In the genomic region with DNA sequence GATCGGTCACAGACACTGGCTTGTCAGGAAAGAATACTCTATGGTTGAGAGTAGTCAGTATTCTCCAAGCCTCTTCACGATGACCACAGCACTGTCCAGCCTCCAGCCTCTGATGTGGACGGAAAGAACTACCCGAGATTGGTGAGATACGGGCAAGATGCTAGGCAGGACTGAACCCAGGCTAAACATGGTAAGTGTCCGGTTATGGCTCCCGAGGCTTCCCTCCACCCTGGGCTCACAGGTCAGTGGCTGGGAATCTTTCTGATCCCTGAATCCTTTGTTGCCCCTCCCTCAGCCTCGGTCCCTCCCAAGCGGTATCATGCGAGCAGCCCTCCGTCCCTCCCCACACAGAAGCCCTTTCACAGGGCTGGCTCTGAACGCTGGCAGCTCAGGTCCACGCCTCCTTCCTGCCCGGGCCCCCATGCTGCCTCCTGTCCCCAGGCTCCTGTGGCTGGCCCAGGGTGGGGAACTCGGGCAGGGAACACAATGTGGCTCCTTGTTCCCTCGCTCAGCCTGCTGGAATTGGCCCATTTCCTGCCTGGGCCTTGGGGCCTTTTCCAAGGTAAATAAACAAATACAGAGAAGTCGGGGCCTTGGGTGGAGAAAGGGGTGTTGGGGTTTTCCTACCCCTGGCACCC, we compare ENCODE assay signal across 7 mouse cellular contexts. TPM values are rescaled to one million over a fixed set of nuclear protein-coding genes. Genes with fewer than 3 reads are reported as not detected.
A peak's percentile ranks its signal among the peaks of the same experiment; 100 is the strongest.
DNase-seq lines count a peak whose midpoint lies in the region; ATAC-seq and TF ChIP-seq lines count a peak whose summit lies in the region.

No protein-coding gene starts in this region.

- peak overlapping the region; percentile 46 for H3K4me2 ChIP-seq in embryonic facial prominence, embryonic 14.5 days (ENCODE audit: low read depth, low read length)
- H3K4me2 ChIP-seq in heart, embryonic 16.5 days (ENCODE audit: low read depth, low read length): peak overlapping the region; percentile 53
- peak overlapping the region; percentile 45 for H3K4me2 ChIP-seq in kidney, postnatal 0 days (ENCODE audit: low read length)
- H3K4me2 ChIP-seq in neural tube, embryonic 13.5 days: peak overlapping the region; percentile 38

- peaks cover 17% of the 10 kb centered on the region for H3K4me1 ChIP-seq in embryonic facial prominence, embryonic 14.5 days (ENCODE audit: control insufficient read depth, insufficient read depth, low read length)
- H3K4me1 ChIP-seq in heart, embryonic 16.5 days (ENCODE audit: control insufficient read depth, insufficient read depth, low read length): peaks cover 9% of the 10 kb centered on the region
- H3K4me1 ChIP-seq in kidney, postnatal 0 days (replicated peaks; ENCODE audit: insufficient read depth, low read length): peaks cover 8% of the 10 kb centered on the region; the same call in 1 of the 2 replicates
- H3K4me1 ChIP-seq in neural tube, embryonic 13.5 days (replicated peaks): peaks cover 29% of the 10 kb centered on the region

- H3K27me3 ChIP-seq in embryonic facial prominence, embryonic 14.5 days (replicated peaks; ENCODE audit: control insufficient read depth, insufficient read depth, low read length): no peaks in the 10 kb centered on the region
- no peaks in the 10 kb centered on the region for H3K27me3 ChIP-seq in heart, embryonic 16.5 days (ENCODE audit: control insufficient read depth, insufficient read depth, low read length)
- no peaks in the 10 kb centered on the region for H3K27me3 ChIP-seq in kidney, postnatal 0 days (ENCODE audit: insufficient read depth, low read length)
- H3K27me3 ChIP-seq in neural tube, embryonic 13.5 days: no peaks in the 10 kb centered on the region

- no peak for TF ChIP-seq CTCF in kidney, postnatal 0 days (IDR thresholded peaks at IDR 0.05; ENCODE audit: low read depth)

- H3K4me3 ChIP-seq in embryonic facial prominence, embryonic 14.5 days (ENCODE audit: low read depth, low read length): peak overlapping the region; percentile 8; the same call in 1 of the 2 replicates
- H3K4me3 ChIP-seq in heart, embryonic 16.5 days (ENCODE audit: low read length): peak overlapping the region; percentile 36
- H3K4me3 ChIP-seq in kidney, postnatal 0 days (replicated peaks; ENCODE audit: low read depth, low read length): no peak overlapping the region
- H3K4me3 ChIP-seq in neural tube, embryonic 13.5 days: no peak overlapping the region

- no peaks in the 10 kb centered on the region for H3K9me3 ChIP-seq in embryonic facial prominence, embryonic 14.5 days (ENCODE audit: control insufficient read depth, low read length)
- no peaks in the 10 kb centered on the region; the same call in 1 of the 2 replicates for H3K9me3 ChIP-seq in heart, embryonic 16.5 days (replicated peaks; ENCODE audit: control insufficient read depth, low read length)
- H3K9me3 ChIP-seq in kidney, postnatal 0 days (replicated peaks; ENCODE audit: low read length): no peaks in the 10 kb centered on the region
- H3K9me3 ChIP-seq in neural tube, embryonic 13.5 days: no peaks in the 10 kb centered on the region

- peak; percentile 42 for DNase-seq in adrenal gland, postnatal 25 days
- peak; percentile 86 for DNase-seq in embryonic facial prominence, embryonic 14.5 days (ENCODE audit: low spot score)
- DNase-seq in kidney, postnatal 0 days (ENCODE audit: low spot score): peak; percentile 29
- DNase-seq in lung, adult 18-20 months: peak; percentile 47 to 60
- DNase-seq in MN1 (ENCODE audit: low spot score): no peak

- 10% methylated on average over 17 of the region's 17 CpGs for WGBS in embryonic facial prominence, embryonic 14.5 days
- WGBS in heart, embryonic 16.5 days: 21% methylated on average over 17 of the region's 17 CpGs
- 13% methylated on average over 17 of the region's 17 CpGs for WGBS in kidney, postnatal 0 days
- 20% methylated on average over 17 of the region's 17 CpGs for WGBS in neural tube, embryonic 13.5 days

- peak overlapping the region; percentile 40 for H3K9ac ChIP-seq in embryonic facial prominence, embryonic 14.5 days (ENCODE audit: low read depth, low read length)
- H3K9ac ChIP-seq in heart, embryonic 16.5 days (ENCODE audit: low read length): peak overlapping the region; percentile 47
- 0 out of 2 replicates have a peak overlapping the region, but pooled peaks have one; percentile 24 for H3K9ac ChIP-seq in kidney, postnatal 0 days (ENCODE audit: low read depth, low read length)
- 0 out of 2 replicates have a peak overlapping the region, but pooled peaks have one; percentile 5 for H3K9ac ChIP-seq in neural tube, embryonic 13.5 days

- no peaks in the 10 kb centered on the region for H3K36me3 ChIP-seq in embryonic facial prominence, embryonic 14.5 days (ENCODE audit: control insufficient read depth, insufficient read depth, low read length)
- no peaks in the 10 kb centered on the region for H3K36me3 ChIP-seq in heart, embryonic 16.5 days (ENCODE audit: control insufficient read depth, insufficient read depth)
- no peaks in the 10 kb centered on the region for H3K36me3 ChIP-seq in kidney, postnatal 0 days (ENCODE audit: insufficient read depth, low read length)
- no peaks in the 10 kb centered on the region for H3K36me3 ChIP-seq in neural tube, embryonic 13.5 days

- peak overlapping the region; percentile 86 for H3K27ac ChIP-seq in embryonic facial prominence, embryonic 14.5 days (replicated peaks; ENCODE audit: low read depth, low read length)
- peak overlapping the region; percentile 75 for H3K27ac ChIP-seq in heart, embryonic 16.5 days (ENCODE audit: low read length)
- peak overlapping the region; percentile 40; the same call in 1 of the 2 replicates for H3K27ac ChIP-seq in kidney, postnatal 0 days
- peak overlapping the region; percentile 78 for H3K27ac ChIP-seq in neural tube, embryonic 13.5 days (replicated peaks)

- ATAC-seq in embryonic facial prominence, embryonic 14.5 days (ENCODE audit: low read depth): peak; percentile 94
- ATAC-seq in heart, embryonic 16.5 days (replicated peaks; ENCODE audit: extremely low read depth, insufficient read depth, low FRiP score): peak; percentile 89
- ATAC-seq in kidney, postnatal 0 days (replicated peaks; ENCODE audit: low FRiP score, low read depth): peak; percentile 59; the same call in 1 of the 2 replicates
- peak; percentile 94 for ATAC-seq in neural tube, embryonic 13.5 days (ENCODE audit: low read depth)

RNA-seq across cellular contexts. Expression of a gene that starts 13.0 kb away (rescaled TPM):
- 2.4 and 3.1 TPM in 2 replicates for total RNA-seq in adrenal gland, postnatal 25 days (2021)
- 21.6 and 21.7 TPM in 2 replicates for polyA plus RNA-seq in embryonic facial prominence, embryonic 14.5 days (2014; fragmentation: Nextera tagmentation; extraction: Ambion mirVana)
- 4.3 and 5.2 TPM in 2 replicates for polyA plus RNA-seq in heart, embryonic 16.5 days (2015; fragmentation: Nextera tagmentation; extraction: Ambion mirVana)
- 0.65 and 0.93 TPM in 2 replicates for polyA plus RNA-seq in kidney, postnatal 0 days (2015; fragmentation: Nextera tagmentation; extraction: Ambion mirVana)
- polyA plus RNA-seq in neural tube, embryonic 13.5 days (2015; fragmentation: Nextera tagmentation; extraction: Ambion mirVana): 11.6 and 12.1 TPM in 2 replicates

Comparison
In these comparisons a context has a peak if more than half of its experiments do, and no peak if none do; other contexts are left out.
1. H3K4me3 ChIP-seq: peak in embryonic facial prominence, embryonic 14.5 days (single experiment) and heart, embryonic 16.5 days (single experiment); none in kidney, postnatal 0 days (single experiment) and neural tube, embryonic 13.5 days (single experiment).
2. Peak in every context shown above with its lines, with median percentiles within 50 percentile points of each other: ATAC-seq, H3K27ac ChIP-seq, H3K4me2 ChIP-seq and H3K9ac ChIP-seq.